Mouse (Mus musculus) cerebellum, adult 2 months (tissue): Measurements from ENCODE around the gene Galm.

Source experiments
- CTCF ChIP-seq: fragments of 200-500 bp; IDR thresholded peaks from 2 replicates; pipeline ENCODE4 v1.5.1; 2011; ENCODE audit warnings: low read depth, mild to moderate bottlenecking, control low read depth, low read length, moderate library complexity, borderline replicate concordance; ENCODE audit not compliant: insufficient read depth
- POLR2A ChIP-seq: fragments of 200-500 bp; IDR thresholded peaks from 2 replicates; pipeline ENCODE4 v1.6.1; 2011; ENCODE audit warnings: low read length, control low read depth, borderline replicate concordance; ENCODE audit not compliant: insufficient read depth

- TF ChIP-seq POLR2A (no peak), CTCF (no peak)
These were observed 21.8 kb upstream of the Galm start for GRCm38 (mm10) chr17:80105348-80105978.
